Mouse (Mus musculus) kidney, adult 2 months (tissue): ENCODE measurements at regions not wholly inside any gene's neighbourhood (a gene's known extent, or its start where the extent isn't known, plus 50 kb on each side); places are given as distances from the start of the nearest gene placed in this dataset.

Source experiments
- CTCF ChIP-seq: fragments of 200-500 bp; conservative IDR thresholded peaks from 2 replicates; pipeline ENCODE4 v1.5.1; 2011; ENCODE audit warnings: low read depth, mild to moderate bottlenecking, control low read depth, low read length, moderate library complexity, mixed read lengths; ENCODE audit not compliant: insufficient read depth, insufficient read length
- POLR2A ChIP-seq: fragments of 200-500 bp; IDR thresholded peaks from one replicate; pipeline ENCODE4 v1.6.1; 2011; ENCODE audit warnings: low read depth, low read length, control low read depth

DNA sequence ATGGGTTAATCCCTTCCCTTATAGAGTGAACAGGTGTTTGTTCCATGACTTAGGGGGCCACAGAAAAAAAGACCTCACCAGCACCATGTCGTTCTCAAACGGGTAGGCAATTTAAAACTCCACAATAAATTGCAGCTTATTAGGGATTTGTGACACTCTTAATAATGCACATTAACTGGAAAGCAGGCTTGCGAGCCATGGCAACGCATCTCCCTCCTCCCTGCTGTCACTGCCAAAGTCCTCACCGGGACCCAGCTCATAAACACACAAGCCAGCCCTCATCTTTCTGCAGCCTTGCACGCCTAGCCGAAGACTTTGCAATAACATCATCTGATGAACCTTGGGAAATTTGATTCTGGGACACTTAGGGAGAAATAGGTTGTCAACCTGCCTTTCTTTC lies 152.3 kb upstream of the Dio3 start:
- no peak for TF ChIP-seq CTCF
- TF ChIP-seq POLR2A = no peak
